Mouse (Mus musculus) erythroblast, embryonic 14.5 days (primary cell): ENCODE data around the gene Sphk2. TPM values are rescaled to one million over a fixed set of nuclear protein-coding genes. Genes with fewer than 3 reads are reported as not detected.

Experiments
- H3K27me3 ChIP-seq: 2 replicates; pipeline ENCODE4 v1.6.1; 2012; ENCODE audit warnings: inconsistent platforms; ENCODE audit not compliant: control insufficient read depth
- H3K36me3 ChIP-seq: 2 replicates; pipeline ENCODE4 v1.6.1; 2012; ENCODE audit warnings: mild to moderate bottlenecking, inconsistent platforms; ENCODE audit not compliant: control insufficient read depth
- H3K4me1 ChIP-seq: 2 replicates; pipeline ENCODE4 v1.6.1; 2012; ENCODE audit warnings: inconsistent platforms; ENCODE audit not compliant: control insufficient read depth
- H3K4me3 ChIP-seq: replicated peaks from 2 replicates; pipeline ENCODE3; 2012; ENCODE audit warnings: moderate library complexity, mild to moderate bottlenecking, inconsistent platforms
- H3K9me3 ChIP-seq: 2 replicates; pipeline ENCODE4 v1.6.1; 2012; ENCODE audit warnings: low read length, inconsistent platforms, mixed read lengths; ENCODE audit not compliant: control insufficient read depth
- GATA1 ChIP-seq: IDR thresholded peaks from 2 replicates; pipeline ENCODE4 v1.6.1; 2012; ENCODE audit warnings: low read length, inconsistent platforms, mixed read lengths
- TAL1 ChIP-seq: IDR thresholded peaks from 3 replicates; pipeline ENCODE4 v1.6.1; 2012; ENCODE audit warnings: low read length, inconsistent platforms, mixed read lengths
- polyA plus RNA-seq: library from polyadenylated mRNA; stranded (reverse); fragments of >175 nt; gene quantifications from 2 replicates; pipeline ENCODE4 v1.2.3, GENCODE M21; 2012

Gene Sphk2
- polyA plus RNA-seq, 1 experiment: 5.7 TPM

DNA sequence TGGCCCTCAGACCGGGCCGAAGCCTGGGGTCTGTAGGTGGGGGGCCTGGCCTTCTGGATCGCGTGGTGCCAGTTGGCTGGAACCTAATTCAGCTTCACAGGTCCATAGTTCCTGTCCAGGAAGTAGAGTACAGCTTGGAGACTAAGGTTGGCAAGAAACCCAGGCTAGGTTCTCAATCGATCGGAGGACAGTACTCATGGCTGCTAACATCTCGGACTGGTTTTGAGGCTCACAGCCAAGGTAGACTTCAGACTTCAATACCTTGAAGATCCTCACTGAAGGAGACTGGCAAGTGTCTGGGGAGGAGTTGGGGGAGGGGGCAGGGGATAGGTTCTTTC lies 3.4 kb upstream of the Sphk2 start:
- H3K36me3 ChIP-seq: peaks cover 76% of the 10 kb centered on the region

DNA sequence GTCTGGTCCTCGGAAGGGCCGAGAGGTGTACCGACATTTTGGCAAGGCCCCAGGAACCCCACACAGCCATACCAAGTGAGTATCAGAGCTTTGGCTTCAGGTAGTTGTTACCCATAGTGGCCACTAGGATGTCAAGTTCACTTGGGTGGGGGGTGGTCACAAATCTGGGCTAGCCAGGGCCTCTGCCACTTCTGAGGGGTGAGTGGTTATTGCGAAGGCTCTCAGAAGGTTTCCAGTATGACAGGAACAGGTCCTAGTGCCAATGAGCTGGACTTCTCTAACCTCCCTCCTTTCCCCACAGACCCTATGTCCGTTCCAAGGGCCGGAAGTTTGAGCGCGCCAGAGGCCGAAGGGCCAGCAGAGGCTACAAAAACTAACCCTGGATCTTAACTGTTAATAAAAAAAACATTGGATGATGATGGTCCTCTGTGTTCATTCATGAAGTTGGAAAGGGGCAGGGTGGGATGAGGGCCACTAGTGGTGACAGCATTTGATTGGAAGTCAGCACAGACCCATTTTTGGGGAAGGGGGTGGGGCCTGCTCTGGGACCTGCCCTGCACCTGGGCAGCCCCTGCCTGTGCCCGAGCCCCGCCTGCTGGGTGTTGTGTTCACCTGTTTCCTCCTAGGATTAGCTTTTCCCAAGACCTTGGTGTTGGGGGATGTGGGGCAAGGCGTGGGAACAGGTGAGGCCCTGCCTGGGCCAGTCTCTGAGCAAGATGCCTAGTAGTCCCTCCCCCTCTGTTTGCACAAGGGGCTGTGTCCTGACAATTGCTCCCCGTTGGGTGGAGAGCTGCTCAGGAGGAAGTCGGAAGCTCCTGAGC lies 2.8 kb upstream of the Sphk2 start, which contains the start of gene Fam83e:
TSS of gene Fam83e (plus strand) at position 800 of the 821 bp plus-strand sequence.
- Histone ChIP-seq H3K4me1 (peaks cover 41% of the 10 kb centered on the region), H3K27me3 (no peaks in the 10 kb centered on the region), H3K9me3 (no peaks in the 10 kb centered on the region), H3K36me3 (peaks cover 71% of the 10 kb centered on the region), H3K4me3 (no peak within 1 kb of the TSS)
- TF ChIP-seq GATA1 (no peak), TAL1 (no peak)

More for the DNA sequence above, 3.4 kb upstream of the Sphk2 start:
- no peaks in the 10 kb centered on the region for H3K27me3 ChIP-seq
- no peak overlapping the region for H3K4me3 ChIP-seq
- TF ChIP-seq GATA1 (no peak), TAL1 (no peak)
- H3K4me1 ChIP-seq: peaks cover 35% of the 10 kb centered on the region
- no peaks in the 10 kb centered on the region for H3K9me3 ChIP-seq

GRCm38 (mm10) chr7:45719738-45720412 lies 2.1 kb upstream of the Sphk2 start:
- peak overlapping the region; percentile 83 for H3K4me3 ChIP-seq
- peaks cover 63% of the 10 kb centered on the region for H3K36me3 ChIP-seq
- TF ChIP-seq GATA1 (no peak), TAL1 (no peak)
- H3K9me3 ChIP-seq: no peaks in the 10 kb centered on the region
- peaks cover 48% of the 10 kb centered on the region for H3K4me1 ChIP-seq
- H3K27me3 ChIP-seq: no peaks in the 10 kb centered on the region

DNA sequence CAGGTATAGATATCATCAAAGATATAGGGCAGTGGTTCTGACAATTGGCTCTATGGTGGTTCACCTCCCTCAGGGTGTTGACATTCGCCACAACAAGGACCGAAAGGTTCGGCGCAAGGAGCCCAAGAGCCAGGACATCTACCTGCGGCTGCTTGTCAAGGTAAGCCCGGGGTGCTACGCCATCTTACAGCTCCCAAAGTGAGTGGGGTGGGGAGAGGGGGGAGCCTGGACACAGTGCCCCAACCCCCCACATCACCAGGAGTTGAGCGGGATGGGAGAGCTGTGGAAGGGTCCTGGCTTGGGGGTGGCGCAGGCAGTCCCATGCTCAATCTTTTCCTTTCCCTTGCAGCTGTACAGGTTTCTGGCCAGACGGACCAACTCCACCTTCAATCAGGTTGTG lies 1.4 kb upstream of the Sphk2 start:
- H3K27me3 ChIP-seq: no peaks in the 10 kb centered on the region
- no peaks in the 10 kb centered on the region for H3K9me3 ChIP-seq
- peak overlapping the region; percentile 83 for H3K4me3 ChIP-seq
- H3K4me1 ChIP-seq: peaks cover 55% of the 10 kb centered on the region
- H3K36me3 ChIP-seq: peaks cover 56% of the 10 kb centered on the region
- TF ChIP-seq TAL1 (no peak), GATA1 (no peak)

DNA sequence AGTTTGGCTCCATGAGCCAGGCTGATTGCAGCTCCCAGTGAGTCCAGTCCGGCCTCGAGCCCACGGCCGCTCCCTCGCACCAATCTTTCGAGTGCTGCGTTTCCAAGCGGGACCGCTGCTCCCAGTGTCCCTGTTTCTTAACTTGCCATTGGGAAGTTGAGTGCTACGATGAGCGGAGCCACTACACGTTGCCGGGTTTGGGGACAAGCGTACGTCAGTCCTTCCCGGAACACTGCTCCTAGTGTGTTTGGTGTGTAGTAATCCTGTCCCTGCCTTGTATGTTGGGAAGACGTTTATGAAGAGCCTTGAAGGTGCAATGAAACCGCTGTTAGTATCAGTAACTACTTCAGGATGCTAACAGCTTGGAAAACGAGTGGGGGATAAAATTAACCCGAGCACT lies 529 bp upstream of the Sphk2 start:
- peak overlapping the region; percentile 83 for H3K4me3 ChIP-seq
- peaks cover 56% of the 10 kb centered on the region for H3K36me3 ChIP-seq
- no peaks in the 10 kb centered on the region for H3K9me3 ChIP-seq
- TF ChIP-seq TAL1 (no peak), GATA1 (no peak)
- peaks cover 63% of the 10 kb centered on the region for H3K4me1 ChIP-seq
- no peaks in the 10 kb centered on the region for H3K27me3 ChIP-seq

DNA sequence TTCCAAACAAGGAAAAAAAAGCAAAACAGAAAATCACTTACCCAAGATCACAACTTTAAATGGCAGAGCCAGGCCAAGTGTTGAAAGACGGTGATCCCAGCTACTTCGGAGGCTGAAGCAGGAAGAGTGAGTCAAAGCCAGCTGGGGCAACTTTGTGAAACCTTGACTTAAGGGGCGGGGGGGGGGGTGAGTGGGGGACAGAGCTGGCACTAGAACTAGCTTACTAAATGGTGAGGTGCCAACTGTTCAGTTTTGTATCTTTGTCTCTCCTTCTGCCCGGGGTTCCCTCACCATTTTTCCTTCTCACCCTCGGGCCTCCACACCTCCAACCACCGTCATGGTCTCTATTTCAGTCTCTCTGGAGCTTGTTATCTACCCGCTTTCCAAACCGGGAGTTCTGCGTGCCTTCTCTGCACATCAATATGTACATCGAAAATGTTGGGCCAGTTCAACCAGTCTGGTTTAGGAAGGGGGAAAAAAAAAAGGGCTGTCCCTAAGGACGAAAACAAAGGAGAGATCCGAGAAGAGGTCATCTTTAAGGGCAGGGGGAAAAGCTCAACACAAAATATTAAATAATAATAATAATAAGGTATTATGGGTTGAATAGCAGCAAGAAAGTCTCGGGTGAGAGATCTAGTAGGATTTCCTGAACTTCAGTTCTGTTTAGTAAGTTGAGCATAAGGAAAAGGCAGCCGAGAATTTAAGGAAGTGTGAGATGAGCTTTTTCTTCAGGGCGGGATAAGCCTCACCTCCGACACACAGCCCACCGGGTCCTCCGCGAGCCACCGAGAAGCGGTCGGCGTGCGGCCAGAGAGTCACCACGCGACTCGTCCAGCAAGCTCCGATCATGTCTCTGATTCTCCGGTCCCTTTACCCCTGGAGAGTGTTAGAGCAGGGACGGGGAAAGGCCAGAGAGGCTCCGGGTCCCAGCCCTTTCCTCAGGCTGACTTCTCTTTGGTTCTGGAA lies 567 bp downstream of the Sphk2 start:
- peaks cover 74% of the 10 kb centered on the region for H3K4me1 ChIP-seq
- no peaks in the 10 kb centered on the region for H3K27me3 ChIP-seq
- H3K9me3 ChIP-seq: no peaks in the 10 kb centered on the region
- TF ChIP-seq TAL1 (no peak), GATA1 (no peak)
- H3K4me3 ChIP-seq: peak overlapping the region; percentile 83
- peaks cover 56% of the 10 kb centered on the region for H3K36me3 ChIP-seq

DNA sequence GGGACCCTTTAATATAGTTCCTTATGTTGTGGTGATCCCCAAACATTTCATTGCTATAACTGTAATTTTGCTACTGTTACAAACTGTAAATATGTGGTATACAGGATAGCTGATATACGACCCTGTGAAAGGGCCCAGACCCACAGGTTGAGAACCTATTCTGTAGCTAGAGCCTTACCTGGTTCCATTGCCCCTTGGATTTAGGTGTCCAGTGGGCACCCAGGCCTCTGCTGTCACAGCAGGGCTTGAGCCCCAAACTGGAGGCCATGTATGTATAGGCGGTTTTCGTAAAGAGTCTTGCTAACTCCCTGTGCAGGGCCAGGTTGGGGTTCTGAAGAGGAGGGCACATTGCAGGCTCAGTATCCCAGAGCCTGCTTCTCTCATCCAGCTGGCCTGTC lies 1.3 kb downstream of the Sphk2 start:
- Histone ChIP-seq H3K9me3 (no peaks in the 10 kb centered on the region), H3K4me3 (peak overlapping the region; percentile 83), H3K36me3 (peaks cover 56% of the 10 kb centered on the region), H3K27me3 (no peaks in the 10 kb centered on the region), H3K4me1 (peaks cover 75% of the 10 kb centered on the region)
- no peak for TF ChIP-seq TAL1
- no peak for TF ChIP-seq GATA1

GRCm38 (mm10) chr7:45715741-45716459 lies 1.9 kb downstream of the Sphk2 start:
- peaks cover 56% of the 10 kb centered on the region for H3K36me3 ChIP-seq

More at GRCm38 (mm10) chr7:45715741-45716459, 1.9 kb downstream of the Sphk2 start:
- no peak for TF ChIP-seq GATA1
- TF ChIP-seq TAL1: no peak
- no peaks in the 10 kb centered on the region for H3K9me3 ChIP-seq
- H3K4me3 ChIP-seq: peak overlapping the region; percentile 83
- H3K27me3 ChIP-seq: no peaks in the 10 kb centered on the region
- H3K4me1 ChIP-seq: peaks cover 73% of the 10 kb centered on the region
